Mouse (Mus musculus) urinary bladder, adult 18-20 months (tissue): ENCODE measurements around the gene Hps1.
"Not testable (repeated sequence)": the region's sequence is repeated elsewhere in the genome, so short reads cannot be mapped to it uniquely, and the experiment has no call there.

ENCODE experiments used
- DNase-seq, 2 experiments: peaks; one replicate each; pipeline ENCODE4 v3.0.0; 2022; ENCODE audit warnings: low spot score in 2 of 2, mixed read lengths in 2 of 2

The Hps1 gene

DNA sequence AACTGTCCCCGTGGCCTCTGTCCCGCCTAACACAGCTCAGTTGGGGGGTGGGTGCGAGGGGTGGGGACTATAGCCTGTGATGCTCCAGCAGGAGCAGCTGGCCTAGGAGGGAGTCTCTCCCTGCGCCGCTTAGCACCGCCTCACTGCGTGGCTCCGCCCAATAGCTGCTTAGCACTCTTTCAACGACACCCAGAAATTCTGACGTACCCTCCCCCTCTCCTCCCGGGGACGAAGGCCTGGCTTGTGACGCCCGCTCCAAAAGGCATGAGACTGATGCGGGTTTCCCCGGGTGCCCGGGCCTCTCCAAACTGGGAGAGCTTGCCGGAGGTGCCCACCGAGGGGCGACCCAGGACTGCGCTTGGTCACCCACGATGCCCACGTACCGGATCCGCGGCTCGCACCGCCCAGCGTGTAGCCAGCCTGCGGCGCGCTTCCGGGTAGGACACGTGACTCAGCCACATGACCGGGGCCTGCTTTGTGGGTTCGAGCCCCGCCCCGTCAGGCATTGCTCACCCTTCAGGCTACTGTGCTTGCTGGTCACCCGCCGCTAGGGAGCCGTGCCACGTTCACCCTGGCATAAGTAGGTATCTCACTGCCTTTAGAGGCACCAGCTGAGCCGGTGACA is at the start of gene Hps1:
TSS of gene Hps1 (minus strand) at position 448 of the 625 bp plus-strand sequence.
- DNase-seq: peak; percentile 86 to 93

DNA sequence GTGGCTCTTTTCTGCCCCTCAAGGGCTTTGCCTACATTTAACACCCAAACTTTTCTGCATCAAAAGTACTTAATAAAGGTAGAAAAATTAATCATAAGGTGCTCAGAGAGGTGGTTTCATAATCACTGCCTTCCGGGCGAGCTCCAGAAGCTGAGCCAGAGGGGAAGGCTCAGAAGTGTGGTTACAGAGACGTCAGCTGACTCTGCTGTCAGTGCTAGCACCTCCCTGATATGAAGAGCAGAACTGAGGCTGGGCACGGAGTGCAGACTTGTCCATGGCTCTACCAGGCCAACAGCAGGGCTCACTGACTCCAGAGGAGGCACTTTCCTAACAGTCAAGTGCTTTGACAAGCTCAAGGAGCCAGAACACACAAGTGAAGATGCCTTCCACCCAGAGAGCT is 49.4 kb upstream of the Hps1 start:
- no peak for DNase-seq

DNA sequence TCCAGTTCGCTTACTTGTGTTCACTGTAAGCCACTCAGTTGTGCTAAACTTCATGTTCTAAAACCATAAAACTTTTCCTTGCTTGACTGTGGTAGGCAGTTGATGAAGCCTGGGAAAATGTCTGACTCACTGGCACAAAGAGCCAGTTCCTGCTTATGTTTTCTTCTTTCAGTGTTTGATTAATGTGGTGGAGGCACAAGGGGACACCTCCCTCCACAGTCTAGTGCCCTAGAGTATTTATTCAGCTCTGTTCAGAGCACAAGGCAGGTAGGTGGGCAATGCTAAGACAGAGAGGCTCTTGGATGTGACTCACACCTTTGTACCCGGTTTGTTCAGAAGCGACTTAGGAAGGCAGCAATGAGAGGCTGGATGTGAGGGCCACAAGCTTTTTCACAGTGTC is 48.1 kb upstream of the Hps1 start:
- DNase-seq: no peak

DNA sequence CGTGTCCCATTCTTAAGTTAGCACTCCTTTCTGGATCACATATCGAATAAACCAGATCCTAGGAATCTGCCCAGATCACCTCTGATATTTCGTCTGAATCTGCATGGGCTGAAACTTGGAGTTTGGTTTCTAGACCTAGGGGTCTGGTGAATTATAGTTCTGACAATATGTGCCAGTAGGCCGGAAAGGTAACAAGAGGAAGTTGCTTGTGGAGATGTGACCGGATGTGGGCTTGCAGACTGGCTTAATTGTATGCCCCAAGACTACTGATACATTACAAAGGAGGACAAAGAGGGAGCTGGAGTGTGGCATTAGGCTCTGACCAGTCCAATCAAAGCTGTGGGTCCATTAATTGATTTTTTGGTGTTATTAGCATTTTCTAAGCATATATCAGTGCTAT is 40.3 kb upstream of the Hps1 start:
- no peak for DNase-seq

DNA sequence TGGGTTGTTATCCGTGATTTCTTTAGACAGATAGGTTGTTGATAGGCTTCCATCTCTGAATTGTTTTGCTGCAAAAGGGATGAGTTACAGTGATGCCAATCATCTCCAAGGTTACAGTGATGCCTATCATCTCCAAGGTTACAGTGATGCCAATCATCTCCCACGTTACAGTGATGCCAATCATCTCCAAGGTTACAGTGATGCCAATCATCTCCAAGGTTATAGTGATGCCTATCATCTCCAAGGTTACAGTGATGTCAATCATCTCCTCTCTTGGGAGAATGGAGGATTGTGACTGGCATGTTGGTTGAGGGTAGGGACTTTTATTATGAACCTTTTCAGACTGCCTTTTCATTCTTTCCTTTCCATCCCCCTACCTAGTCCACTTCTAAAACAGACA is 38.0 kb upstream of the Hps1 start:
- no peak for DNase-seq

DNA sequence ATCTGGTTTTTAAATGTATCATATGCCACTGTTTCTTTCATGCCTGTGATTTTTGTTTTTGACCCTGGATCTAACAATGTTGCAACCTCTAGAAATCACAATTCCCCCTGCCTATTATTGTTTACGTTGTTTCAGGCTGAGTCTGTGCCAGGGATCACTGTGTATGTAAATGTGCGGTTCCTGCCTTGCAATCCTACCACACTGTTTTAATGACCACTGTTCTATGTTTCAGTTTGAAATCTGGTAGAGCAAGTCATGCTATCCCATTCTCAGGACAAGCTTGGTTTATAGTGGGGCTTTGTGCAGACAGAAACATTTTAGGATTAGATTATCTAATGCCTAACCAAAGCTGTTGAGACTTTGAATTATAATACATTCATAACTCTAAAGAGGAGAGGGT is 36.5 kb upstream of the Hps1 start:
- DNase-seq: no peak

DNA sequence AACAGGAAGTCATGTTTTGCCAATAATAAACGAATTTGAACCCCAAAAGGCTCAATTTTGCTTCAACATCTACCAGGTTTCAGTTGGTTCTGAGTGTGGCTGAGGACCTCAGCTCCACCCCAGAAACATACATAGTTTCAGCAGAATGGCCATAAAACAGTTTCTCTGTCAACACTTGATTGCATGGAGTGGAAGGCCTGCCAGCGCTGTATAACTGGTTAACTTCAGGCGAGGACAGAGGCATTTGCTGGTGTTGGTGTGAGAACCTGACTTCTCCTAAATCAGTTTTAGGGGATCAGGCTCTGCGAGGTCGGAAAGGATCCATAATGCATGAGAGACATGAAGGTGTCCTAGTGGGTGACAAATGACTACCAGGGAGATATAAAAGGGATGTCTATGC is 30.4 kb upstream of the Hps1 start:
- DNase-seq: no peak

DNA sequence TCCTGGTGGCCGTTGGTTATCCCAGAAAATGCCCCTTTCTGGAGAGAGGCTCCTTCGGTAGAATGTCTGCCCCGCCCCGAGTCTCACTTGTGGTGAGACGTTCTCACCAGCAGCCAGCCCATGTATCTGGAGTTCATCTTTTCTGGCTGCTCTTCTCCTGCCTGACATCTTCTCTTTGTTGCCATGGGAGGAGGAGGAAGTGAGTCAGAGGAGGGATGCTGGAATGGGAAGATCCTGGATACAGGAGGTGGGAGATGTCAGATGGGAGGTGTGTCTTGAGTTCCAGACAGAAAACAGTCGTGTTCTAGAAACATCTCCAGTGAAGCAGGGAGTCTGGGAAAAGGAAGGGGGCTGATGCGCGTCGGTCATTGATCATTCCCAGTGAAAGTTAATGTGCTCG is 29.7 kb upstream of the Hps1 start:
- DNase-seq: no peak

DNA sequence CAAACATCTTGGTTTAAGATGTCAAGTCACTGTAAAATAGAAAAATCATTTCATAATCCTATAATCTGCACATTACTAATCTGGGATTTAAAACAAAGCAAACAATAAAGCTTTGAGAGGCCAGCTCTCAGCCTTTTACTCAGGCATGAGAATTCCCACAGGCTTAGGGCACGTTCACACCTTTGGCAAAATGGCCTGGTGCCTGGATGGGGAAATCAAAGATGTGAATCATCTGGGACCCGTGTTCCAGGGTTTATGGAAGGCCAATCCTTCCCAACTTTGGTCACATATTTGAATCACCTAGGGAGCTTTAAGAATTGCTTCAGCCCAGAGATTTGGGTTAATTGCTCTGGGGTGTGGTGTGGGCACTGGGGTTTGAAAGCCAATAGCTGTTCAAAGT is 18.1 kb upstream of the Hps1 start:
- no peak for DNase-seq

DNA sequence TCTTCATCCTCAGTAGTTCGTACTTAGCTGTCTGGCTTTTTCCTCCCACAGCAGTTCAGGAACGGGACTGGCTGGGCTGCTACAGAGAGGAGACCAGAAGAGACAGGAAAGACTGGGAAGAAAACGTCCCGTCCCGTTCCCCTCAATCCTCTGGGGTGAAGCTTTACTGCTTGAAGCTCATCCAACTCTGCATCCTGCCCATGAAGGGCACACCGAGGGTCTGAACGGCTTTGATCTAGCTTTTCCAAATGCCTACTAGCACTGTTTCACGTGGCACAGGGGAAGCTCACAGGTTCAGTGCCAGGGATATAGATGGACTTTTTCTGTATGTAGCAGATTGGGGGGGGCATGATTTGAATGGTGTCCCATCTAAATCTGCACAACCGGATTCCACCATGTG is 16.0 kb upstream of the Hps1 start:
- DNase-seq: no peak

DNA sequence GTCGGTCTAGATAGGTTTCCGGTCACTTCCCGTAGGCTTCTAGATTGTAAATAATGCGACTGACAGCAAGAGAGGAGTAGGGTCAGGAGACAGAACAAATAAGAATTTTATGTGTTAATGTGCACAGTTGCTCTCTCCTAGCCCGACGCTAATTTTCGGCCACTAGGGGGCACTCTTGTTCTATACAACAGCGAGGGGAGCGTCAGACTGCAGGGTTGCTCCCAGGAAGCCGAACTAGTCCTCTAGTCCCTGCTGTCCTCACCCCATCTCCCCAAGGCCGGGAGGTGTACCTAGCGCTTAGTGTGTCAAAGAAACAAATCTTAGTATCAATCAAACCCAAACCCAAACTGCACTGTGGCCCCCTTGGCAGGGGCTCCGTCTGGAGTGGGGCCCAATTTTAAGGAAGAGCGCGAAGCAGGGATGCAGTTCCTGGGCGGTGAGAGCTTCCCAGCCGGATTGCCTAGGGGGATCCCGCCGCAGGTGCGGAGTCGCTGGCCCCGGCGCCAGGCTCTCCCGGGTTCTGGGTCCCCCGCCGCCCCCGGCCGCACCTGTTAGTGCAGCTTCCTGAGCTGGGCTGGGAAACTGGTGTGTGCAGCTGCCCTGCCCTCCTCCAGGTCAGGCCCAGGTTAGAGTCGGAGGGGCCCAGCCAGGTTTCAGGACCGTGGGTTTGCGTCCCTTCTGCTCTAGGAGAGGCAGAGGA is 15.3 kb upstream of the Hps1 start:
- peak; percentile 78 to 81 for DNase-seq

DNA sequence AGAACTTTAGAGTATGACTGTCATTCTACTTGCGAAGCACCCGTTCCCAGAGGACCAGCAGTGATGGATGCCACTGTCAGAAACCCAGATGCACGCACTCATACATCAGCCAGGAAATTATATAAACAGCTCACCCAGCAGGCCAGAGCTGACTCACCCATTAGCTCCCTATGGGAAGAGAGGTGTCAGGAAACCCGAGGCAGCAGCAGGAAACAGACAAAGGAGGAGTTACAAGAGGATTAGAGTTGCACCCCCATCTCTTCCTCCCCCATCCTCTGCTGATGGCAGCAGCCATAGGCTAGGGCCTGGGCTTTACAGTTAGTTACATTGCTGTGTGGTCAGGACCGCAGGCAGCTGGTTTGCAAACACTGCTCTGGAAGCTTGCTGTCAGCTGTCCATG is 8.5 kb upstream of the Hps1 start:
- DNase-seq: no peak

DNA sequence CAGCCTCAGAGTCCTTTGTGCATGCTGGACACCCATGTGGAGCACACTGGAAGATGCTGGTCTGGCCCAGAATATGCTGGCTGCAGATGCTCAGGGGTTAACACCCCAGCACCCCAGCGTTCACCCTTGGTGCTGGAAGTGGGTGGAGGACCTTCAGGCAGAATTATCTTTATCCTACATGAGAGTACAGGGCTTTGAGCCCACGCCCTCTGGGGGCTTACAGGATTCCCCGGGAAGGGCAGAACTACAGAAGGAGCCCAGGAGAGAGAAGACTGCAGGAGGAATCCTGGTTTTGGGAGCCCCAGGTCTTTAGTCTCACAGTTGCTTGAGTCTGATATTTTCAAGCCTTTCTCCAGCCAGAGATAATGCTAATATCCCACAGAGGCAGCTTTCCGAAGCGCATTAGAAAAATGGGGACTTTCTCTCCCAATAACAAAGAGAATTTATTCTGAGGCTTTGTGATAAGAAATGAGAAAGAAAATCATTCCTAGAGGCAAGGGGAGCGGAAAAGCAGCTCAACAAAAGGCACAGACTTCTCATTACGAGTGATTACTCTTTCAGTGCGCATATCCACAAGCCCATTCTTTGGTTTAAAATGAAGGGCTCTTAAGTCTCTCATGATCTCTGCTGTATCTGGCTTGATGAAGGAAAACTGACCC is 5.9 kb upstream of the Hps1 start:
- DNase-seq: no peak

DNA sequence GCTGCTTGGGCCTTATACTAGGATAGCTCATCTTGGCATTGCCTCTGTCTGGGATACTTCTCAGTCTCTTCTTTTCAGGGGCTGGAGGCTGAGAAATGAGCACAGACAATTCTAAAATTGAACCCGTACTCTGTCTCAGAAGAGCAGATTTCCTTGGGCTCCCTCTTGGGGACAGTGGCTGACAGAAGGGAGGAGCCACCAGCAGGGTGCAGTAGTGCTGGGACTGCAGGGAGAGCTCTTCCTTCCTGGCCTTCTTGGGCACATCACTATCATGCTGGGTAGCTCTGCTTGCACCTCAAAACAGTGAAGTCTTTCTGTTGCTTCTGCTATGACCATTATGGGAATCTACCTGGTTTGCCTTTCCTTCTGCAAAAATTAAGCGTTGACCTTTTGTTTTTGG is 5.4 kb upstream of the Hps1 start:
- DNase-seq: no peak

DNA sequence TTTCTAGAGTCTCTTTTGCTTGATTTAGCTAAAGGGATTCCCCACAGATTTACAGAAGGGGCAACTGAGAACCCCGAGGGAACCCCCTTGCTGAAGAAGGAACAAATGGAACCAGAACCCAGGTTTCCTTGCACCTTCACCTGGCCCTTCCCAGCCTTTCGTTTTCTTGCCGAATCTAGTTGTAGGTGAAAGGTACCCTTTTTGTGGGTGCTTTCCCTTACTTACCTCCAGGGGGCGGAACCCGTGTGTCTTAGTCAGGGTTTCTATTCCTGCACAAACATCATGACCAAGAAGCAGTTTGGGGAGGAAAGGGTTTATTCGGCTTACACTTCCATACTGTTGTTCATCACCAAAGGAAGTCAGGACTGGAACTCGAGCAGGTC is 369 bp upstream of the Hps1 start:
- not testable (repeated sequence) for DNase-seq

DNA sequence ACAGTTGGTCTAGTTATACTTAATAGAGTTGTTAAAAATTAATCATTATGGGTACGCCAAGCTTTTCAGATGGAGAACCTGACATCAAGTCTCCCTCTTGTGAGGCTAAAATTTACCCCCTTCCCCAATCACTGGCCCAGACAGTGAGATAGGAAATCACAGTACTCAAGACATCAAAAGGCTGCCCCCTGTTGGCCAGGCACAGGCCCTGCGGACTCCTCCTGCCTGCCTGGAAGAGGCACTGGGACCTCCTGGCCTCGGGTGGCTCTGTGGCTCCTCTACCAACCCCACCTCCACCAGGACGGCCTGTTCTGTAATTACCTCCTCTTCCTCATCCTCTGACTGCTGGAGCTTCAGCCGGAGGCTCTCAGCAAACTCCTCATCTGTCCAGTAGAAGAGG is 2.0 kb downstream of the Hps1 start:
- no peak for DNase-seq

DNA sequence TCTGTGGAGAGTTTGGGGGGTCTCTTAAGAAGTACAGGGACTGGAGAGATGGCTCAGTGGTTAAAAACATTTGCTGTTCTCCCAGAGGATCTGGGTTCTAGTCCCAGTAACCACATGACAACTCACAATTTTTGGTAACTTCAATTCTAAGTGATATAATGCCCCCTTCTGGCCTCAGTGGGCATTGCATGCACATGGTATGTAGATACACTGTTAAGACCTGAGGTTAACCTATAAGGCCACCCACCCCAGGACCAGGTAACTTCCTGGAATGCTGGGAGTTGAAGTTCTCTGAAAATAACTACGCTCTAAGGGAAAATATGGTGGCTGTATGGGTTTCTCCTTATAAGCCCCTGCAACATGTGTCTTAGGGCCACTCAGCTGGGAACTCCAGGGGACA is 3.0 kb downstream of the Hps1 start:
- DNase-seq: no peak

DNA sequence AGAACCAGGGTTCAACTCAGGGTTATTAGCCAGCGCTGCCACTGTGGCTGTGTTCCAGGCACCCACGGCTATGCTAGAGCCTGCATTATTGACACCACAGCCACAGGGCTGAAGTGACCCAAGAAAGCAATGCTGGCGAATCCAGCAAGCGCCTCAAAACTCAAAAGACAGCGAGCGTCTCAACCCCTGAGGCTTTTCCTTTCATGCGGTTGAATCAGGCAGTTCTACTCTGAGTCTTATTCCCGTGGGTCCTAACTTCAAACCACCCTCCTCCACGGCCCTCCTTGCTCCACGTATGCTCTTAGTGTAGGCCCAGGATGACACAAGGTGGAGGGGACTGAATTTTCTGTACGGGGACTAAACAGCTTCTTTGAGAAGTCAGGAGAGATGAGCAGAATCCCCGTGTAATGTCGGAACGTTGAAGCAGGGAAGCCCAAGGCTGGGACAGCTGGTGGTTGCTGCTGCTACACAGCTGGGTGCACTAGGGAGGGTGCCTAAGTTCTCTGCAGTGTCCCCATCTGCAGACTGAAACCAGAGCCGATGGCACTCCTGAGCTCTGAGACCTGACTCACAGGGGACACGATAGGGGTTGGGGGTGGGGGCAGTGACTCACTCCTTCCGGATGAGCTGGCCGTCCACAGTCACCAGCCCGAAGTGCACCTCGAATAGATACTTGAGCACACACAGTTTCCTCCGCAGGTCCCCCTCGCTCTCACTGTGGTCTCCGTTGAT is 9.5 kb downstream of the Hps1 start:
- DNase-seq: no peak

DNA sequence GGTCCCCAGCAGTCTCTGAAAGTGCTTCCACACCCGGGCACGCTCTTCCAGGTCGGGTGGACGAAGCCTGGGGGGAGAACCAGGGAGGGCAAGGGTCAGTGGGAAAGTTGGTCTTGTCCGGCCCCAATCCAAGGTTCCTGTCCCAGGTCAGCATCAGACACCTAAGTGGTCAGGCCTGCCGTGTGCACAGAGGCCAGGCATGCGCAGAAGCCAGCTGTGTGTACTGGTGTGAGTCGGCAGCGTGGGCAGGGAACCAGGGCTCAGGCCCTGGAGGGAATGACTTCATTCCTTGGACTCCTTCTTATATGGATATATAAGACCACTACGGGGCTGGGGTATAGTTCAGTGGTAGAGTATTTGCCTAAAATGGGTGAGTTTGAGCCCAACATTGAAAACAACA is 10.1 kb downstream of the Hps1 start:
- no peak for DNase-seq

DNA sequence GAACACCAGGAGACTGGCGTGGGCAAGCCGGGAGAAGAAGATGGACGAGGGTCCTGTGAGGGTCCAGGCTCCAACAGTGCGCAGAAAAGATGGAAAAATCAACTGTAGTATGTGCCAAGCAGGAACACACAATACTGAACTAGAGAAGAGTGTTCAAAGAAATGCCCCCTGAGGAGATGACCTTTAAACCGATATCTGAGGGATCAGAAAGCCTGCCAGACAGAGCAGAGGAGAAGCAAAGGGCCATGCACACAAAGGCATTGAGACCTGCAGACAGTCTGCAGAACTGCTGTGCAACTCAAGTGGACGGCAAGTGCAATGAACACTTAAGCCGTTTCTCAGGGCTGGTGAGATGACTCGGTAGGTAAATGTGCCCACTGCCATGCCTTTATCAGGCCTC is 12.4 kb downstream of the Hps1 start:
- no peak for DNase-seq

DNA sequence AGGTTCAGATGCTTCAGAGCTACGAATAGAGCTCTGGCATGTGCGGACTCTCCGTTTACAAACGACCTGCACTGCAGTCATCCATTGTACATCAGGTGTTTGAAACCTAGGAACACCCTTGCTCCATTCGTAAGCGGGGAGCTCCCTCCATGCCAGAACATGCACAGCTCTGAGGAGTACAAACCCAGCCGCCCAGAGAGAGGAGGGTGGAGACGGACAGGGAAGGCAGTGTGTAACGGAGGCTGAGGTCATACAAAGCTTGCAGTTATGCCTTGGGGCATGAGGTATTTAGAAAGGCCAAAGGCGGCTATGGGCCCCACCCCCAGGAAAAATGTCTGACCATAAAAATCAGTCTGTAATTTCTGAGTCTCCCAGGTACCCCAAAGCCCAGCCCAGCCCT is 15.4 kb downstream of the Hps1 start:
- no peak for DNase-seq

DNA sequence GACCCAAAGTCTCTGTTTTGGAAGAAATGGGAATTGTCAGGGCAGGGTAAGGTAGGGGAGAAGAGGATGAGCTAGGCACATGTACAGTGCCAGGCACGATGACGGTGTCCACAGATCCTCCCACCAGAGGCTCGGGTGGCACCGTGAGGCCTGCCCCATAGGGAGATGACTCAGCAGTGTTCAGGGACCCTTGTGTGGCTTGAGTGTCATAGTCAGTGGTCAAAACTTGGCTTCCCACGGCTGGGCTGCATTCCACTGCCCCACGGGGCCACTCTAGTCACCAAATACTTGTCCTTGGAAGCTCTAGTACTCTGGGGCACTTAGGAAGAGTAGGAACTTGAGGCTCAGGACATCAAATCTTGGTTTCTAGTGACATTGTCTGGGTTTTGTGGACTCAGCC is 23.1 kb downstream of the Hps1 start:
- no peak for DNase-seq
